Mouse (Mus musculus): ENCODE data around the gene Rasgef1a.
A peak's percentile ranks its signal among the peaks of the same experiment; 100 is the strongest.

Gene Rasgef1a

DNA sequence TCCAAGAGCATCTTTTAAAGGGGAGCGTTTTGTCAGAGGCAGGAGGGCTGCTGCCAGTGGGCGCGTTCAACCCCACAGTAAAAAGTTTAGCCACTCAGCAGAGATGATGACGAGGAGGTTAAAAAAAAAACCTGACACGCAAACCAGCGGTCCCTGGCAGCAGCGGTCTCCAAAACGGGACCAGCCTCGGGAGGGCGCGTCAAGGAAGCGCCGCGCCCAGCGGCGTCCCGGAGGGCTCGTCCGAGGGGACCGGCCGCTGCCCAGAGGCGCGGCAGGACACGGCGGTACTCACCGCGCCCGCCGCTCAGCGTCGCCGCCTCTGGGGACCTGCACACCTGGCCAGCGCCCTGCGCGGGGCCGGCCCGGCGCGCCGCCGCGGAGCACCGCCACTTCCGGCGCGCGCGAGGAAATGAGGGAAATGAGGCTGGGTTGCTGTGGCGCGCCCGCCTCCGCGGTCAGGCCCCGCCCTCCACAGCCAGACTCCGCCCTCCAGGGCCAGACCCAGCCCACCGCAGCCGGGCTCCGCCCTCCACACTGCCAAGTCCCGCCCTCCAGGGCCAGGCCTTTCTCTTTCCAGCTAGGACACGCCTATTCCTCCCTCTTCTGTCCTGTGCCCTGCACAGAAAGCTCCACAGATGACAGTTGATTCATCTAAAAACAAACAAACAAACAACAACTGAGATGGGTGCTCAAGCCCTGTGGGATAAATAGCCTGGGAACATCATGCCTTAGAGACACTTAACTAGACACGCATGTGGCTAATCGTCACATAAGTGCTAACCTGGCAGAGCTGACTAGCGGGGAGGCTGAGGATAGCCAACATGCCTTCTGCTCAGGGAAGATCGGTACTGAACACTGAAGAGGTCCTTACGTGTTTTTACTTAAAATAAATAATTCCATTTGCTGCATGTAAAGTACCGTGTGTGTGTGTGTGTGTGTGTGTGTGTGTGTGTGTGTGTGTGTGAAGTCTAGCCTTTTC is 127.8 kb downstream of the Rasgef1a start, which contains the start of gene Csgalnact2:
Gene Csgalnact2 (minus strand): TSS at position 410 of the 979 bp plus-strand sequence.
- DNase-seq = peak; percentile 91

DNA sequence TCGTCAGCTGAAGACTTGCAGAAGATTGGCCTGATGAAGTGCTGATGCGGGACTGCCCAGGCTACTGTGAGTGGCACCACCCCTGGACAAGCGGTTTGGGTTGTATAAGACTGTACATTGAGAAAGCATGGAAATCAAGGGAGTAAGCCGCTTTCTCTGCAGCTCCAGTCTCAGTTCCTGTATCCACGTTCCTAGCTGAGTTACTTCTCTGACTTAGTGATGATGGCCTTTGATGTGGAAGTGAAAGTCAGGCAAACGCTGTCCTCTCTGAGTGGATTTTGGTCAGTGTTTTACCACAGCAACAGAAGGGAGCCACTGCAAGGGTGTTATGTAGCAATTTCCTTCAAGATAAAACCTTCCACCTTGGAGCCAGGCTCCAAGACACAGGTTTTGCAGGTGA is 129.7 kb downstream of the Rasgef1a start:
- DNase-seq = peak; percentile 12
